Mouse (Mus musculus) layer of hippocampus, postnatal 10 days (tissue): ENCODE data around the gene Arhgap22. TPM values are rescaled to one million over a fixed set of nuclear protein-coding genes. Genes with fewer than 3 reads are reported as not detected.

ENCODE experiments used
- DNase-seq, 2 experiments: peaks; one replicate each; pipeline ENCODE4 v3.0.0; 2021; ENCODE audit warnings: low spot score in 2 of 2
- total RNA-seq, 2 experiments: library from RNA; stranded (reverse); gene quantifications; 2 replicates each; pipeline ENCODE4 v1.2.3; 2021

Gene Arhgap22
- total RNA-seq, 2 experiments from 2014 or later = 7.5 to 8.4 TPM

DNA sequence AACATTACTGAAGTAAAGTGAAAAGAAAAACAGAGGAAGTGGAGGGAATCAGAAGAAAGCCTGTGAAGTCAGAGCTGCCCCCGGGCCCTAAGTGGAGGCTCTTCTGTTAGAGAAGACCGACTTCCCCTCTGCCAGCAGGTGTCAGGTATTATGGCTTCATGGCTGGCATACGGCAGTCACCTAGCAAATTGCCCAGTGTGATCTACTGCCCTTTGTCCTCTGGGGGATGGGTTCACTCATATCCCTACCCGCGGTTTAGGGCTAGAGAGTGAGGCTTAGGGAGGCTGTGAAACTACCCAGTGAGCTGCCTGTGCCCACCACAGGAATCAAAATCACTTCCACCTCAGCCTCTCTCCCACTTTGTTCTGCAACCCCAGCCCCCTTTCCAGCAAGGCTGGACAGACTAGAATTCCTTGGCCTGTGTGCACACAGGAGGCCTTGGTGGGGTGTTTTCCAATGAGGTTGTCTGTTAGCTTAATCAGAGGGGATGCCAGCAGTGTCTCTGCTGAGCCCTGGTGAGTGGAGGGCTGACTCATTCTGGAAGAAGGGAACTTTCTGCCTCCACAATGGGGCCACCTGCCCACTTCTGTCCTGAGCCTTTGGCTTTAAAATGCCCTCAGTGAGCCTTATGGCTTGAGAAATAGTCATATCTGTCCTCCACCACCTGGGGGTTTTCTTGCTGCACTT, 1.4 kb upstream of the Arhgap22 start:
- no peak for DNase-seq

DNA sequence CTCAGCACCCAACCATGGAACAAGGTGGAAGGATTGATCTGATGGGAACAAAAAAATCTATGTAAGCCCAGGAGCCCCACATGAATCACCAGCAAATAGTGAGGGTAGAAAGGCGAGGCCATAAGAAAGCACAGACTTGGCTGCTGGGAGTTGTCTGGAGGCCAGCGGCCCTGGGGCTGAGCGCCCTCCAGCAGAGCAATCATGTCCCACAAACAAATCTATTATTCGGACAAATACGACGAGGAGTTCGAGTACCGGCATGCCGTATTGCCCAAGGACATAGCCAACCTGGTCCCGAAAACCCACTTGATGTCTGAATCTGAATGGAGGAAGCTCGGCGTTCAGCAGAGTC, 892 bp upstream of the Arhgap22 start:
- no peak for DNase-seq

DNA sequence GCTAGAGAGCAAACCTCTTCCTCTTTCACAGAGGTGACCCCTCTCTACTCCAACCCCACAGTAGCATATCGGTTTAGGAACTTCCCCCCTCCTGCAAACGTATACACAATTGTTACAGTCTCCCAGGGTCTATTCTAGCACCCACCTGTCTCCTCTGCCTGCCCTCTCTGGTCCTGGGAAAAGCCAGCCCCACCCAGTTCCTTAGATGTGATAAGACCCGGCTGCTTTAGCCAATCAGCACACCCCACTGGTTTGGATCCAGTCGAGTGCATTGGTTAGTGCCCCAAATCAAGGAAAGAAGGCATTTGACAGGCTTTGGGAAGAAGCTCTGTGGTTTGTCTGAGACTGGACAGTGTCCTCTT, 922 bp downstream of the Arhgap22 start:
- DNase-seq = no peak

DNA sequence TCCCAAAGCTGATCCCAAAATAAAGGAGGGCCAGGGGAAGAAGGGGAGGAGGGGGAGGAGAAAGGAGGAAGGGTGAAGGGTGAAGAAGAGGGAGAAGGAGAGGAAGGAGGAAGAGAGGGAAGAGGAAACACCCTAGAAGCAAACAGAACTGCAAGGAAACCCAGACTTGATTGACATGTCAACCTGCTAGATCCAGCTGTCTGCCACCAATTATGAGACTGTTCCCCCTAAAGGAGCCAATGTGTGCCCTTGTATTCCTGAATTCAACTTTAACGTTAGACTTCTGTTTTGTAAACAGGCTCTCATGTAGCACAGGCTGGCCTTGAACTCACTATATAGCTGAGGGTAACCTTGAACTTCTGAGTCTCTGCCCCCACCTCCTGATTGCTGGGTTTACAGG, 1.3 kb downstream of the Arhgap22 start:
- no peak for DNase-seq

DNA sequence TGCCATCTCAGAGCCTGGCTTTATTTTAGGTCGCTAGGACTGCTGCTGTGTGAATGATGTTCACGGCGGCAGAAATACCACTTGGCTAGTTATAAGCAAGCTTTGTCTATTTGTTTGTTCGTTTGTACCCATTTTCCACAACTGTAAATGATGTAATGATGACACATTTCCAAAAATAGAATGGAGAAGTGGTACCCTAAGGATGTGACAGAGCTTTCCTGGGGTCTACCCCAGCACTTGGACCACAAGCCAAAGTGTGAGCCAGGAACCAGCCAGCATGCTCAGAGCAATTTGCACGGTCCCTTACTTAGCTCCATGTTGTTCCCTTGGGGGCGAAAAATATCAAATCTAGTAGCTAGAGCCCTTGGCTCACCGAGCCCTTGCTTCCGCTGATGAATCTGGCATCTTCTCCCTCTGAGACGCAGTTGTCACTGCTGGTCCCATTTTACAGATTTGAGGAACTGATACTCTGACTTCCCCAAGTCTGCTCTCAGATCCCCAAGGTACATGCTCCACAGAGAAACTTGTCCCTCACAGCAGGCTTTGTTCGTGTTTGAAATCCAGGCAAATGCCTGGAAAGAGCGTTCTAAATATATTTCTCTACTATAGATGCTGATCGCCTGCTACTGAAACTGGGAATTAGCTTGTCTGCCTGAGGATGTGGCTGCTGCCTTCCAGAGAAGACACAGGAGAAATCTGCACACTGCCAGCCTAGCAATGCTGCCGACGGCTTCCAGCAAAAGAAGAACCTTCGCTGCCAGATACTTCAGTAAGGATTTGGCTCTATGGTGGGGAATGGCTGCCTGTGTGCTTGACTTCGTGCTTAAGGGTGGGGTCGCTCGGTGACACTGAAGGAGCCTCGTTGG, 2.8 kb downstream of the Arhgap22 start:
- DNase-seq = no peak

DNA sequence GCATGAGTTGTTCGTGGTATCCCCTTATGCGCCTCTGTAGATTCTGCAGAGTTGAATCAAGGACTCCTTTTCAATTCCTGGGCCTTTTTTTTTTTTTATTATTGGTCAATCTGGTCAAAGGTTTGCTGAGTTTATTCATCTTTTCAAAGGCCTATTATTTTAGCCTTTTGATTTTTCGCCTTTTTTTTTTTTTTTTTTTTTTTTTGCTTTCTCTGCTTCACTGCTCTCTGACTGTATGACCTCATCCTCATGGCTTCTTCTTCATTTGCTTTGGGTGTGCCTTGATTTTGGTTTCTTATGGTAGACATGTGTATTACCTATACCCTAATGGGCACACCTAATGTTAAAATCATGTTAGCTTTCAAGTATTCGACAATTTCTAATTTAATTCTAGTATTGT, 11.4 kb downstream of the Arhgap22 start:
- DNase-seq = no peak

DNA sequence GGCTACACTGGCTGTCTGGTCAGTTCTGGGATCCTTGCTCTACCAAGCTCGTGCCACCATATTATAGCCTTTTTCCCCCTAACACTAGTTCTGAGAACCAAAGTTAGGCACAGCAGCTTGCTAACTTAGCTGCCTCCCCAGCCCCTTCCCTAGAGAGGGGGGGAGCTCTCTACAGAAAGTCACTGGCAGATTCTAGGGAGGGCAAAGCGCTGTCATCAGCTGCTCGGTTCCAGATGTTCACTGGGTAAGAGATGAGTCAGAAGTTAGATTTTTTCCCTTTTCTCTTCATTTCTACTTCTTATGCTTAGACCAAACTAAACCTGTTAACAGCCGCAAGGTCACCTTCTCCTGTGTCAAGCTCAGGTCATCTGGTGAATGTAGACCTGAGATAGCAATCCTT, 16.8 kb downstream of the Arhgap22 start:
- DNase-seq = no peak

DNA sequence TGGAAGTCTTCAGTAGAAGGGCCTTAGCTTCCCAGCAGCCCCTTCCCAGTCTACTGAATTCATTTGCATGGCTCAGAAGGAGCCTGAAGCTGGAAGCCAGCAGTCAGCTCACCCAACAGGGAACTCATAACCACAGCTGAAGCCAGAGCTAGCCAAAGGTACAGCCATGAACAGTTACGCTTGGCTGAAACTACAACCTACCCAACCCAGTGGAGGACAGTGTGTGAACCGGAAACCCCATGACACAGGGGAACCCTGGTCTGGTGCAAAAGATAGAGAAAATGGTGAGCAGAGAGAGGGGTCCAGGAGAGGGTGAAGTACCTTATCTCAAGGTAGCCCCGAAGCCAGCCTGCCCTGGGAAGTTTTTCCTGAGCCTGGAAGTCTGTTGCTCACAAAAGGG, 17.5 kb downstream of the Arhgap22 start:
- no peak for DNase-seq

DNA sequence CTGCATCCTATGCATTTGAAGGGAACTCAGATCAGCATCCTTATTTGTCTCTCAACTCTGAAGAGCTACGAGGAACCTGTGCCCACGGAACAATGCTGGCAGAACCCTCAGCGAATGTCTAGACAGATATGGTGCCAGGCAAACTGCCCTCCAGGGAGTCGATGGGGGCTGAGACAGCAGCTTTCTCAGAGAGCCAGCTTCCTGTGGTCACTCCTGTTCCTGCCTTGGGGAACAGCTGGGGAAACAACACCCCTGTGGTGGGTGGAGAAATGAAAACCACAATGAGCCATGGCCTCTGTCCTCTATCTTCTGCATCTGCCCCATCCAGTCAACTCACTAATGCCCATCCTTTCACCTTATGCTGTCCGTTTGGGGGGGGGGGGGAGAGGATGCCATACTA, 18.2 kb downstream of the Arhgap22 start:
- DNase-seq = no peak

DNA sequence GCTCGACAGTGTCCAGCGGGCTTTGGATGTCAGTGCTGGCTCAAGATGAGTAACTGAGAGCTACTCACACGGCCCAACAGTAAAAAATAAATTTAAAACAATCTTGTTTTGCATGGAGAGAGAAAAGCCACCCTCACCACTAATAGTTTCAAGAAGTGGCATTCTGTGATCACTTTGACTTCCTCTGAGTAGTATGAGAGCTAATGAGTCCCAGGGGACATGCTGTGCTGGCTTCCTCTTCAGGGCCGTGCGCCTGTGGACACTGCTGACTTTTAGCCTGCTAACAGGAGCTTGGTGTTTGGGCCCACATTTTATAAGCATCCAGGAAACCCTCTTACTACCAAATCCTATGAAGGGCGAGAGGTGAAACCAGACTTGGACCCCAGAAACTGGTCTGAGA, 21.8 kb downstream of the Arhgap22 start:
- DNase-seq = no peak

DNA sequence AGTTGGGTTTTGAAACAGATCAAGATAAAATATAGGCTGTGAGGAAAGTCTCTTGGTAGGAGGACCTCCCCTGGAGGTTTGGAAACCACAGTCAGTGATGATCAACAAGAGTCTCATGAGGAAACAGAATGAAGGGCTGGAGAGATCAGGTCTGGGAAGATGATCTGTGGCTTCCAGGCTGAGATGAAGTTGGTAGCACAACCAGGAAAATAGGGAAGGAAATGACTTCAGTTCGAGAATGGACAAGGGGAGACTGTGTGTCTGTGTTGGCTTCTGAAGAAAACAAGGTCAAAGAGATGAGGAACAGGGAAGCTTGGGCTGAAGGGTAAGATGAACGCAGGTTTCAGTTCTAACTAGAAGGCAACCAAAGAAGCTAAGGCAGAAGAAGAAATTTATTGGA, 26.6 kb downstream of the Arhgap22 start:
- no peak for DNase-seq

DNA sequence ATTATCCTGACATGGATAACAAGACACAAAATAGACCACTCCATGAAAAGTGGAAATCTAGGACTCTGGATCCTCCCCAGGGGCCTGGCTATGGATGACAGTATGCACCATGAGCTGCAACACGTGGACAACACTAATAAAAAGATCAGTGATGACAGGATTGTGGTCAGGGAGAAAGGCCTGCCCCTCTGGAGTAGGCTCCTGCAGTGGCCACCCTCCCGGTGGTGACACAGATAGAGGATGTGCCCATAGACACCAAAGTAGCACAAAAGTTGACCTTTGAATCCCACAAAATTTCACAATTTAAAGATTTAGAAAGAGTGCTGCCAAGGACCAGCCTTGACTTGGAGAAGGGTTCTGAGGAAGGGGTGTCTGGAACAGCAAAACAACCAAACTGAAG, 29.4 kb downstream of the Arhgap22 start:
- DNase-seq = no peak

DNA sequence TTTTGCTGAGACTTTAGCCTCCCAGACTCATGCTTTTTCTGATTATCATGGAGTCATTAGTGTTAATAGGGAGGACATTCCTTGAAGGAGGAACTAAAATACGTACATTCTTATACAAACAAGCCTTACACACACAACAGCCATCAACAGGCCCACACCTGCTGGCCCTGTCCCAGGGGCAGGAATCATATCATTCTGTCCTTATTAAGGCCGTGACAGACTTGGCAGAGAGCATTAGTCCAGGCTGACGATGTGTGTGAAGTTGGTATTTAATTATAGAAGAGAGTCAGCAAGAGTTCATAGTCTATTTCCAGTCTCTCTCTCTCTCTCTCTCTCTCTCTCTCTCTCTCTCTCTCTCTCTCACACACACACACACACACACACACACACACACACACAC, 30.7 kb downstream of the Arhgap22 start:
- no peak for DNase-seq

DNA sequence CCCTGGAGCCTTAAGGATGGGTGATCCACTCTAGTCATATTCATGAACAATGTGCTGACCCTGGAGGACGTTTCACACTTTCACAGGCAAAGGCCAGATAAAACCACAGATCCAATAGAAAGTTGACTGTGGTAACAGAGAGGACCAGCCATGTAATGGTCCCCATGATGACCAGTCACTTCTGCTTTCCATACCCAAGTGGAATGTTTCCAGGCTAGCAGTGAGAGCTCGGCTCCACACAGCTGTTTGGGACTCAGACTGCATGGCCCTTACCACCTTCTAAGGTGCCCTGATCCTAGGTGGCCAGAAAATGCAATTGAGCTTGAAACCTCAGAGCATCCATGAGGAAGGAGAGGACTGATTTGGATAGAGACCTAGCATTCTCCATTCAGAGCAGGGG, 31.1 kb downstream of the Arhgap22 start:
- DNase-seq = no peak

DNA sequence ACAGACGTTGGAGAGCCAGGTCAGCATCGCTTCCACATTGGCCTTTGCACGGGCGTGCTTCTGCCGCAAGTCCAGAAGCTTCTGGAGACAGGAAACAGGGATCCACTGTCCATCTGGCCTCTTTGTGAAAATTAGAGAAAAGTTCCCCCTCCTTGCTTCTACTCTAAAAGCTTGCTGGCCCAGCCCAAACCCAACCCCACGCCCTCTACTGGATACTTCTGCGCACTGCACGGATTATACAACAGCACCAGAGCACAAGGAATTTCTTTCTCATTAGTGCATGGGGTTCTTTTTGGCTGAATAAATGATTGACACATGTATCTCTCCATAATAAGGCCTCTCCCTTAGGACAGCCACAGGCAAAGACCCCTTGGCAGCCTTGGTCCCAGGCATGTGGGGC, 32.6 kb downstream of the Arhgap22 start:
- peak; percentile 64 to 66 for DNase-seq

DNA sequence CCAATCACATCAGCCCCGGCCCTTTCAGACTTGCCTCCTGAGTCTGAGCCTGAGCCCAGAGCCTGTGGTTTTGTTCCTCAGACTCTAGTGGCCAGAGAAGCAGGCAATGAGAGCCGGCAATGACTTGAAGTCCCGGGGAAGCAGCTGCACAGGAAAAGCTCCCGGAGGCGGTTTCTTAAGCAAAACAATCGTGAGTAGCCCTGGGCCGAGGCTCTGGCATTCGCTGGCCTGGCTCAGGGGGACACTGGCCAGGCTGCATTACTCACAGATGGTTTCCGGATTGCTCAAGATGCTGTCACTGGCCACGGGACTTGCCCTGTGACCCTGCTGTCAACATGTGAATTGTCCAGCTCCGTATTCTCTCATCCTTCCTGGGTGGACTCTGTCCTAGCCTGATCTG, 33.8 kb downstream of the Arhgap22 start:
- peak; percentile 14 to 26 for DNase-seq

DNA sequence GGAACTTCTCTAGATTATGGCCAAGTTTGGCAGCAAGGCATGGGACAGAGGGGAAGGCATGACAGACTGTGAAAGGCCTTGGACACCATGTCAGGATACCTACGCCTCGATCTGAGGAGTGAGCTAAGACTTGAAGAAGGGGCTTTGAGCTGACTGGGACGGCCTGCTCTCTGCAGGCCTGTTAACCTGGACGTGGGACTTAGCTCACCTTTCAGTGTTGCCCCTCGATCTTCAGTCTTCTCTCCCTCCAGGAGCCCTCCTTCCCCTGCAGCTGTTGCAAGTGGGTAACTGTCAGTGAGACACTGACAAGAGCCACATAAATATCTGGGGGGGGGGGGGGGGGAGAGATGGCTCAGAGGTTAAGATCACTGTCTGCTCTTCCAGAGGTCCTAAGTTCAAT, 34.9 kb downstream of the Arhgap22 start:
- DNase-seq = no peak

DNA sequence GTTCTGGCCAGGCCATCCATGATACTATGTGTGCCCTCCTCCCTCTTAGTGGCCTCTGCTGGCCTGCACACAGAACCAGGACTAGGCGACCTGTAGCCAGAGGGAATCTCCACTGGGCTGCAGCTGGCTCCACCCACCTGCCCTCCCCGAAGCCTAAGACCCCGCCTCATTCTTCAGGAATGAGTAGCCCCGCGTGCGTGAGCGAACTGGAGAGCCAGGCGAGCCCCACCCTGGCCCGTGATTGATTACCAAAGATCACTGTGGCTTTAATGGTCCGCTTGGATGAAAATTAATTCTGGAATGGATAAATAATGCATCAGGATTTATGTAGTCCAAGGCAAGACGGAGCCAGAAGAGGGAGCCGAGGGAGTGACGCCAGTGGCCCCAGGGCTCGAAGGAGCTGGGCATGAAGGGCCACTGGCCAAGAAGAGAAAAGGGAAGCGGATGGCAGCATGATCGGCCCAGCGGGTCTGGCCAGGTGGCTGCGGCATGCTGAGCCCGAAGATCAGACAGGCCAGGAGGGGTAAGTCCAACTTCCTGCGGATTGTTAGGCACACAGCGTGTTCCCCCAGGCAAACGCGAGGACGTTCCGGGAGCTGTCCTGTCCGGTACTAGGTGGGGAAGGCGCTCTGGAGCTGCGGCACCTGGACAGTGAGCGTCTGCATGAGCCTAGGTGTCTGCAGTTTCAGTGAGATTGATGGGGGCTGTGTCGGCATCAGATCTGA, 36.6 kb downstream of the Arhgap22 start:
- peak in 1 of 2 experiments; percentile 20 for DNase-seq

DNA sequence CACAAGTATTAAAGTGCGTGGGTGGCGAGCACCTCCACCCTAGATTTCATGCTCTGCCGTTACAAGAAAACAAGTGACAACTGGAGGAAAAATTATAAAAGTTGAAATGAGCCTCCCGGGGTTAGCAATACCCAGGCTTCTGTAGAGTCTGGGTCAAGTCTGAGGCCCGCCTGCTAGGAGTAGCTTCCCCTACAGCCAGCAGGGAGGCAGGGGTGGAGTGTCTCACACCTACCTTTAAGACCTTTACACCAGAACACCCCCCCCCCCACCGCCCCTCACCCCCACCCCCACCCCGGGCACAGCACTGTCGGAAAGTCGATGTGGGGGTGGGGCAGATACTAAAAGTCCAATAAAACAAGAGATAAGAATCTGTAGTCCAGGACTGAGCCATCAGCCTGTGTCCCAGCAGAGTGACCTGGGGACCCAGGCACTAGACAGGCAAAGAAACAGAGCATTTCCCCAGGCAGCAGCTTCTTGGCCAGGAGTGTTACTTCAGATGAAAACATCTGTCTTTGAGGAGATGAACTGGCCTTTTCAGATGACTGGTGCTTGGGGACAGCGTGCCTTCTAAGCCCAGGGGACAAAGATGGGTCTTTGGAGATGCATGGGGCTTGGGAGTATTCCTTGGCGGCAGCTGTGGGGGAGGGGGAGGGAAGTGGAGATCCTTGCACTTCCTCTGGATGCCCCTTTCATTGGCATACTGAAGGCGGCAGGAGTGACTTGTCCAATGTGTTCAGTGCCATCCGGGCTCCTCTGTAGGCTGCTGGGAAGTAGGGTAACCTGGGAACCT, 37.3 kb downstream of the Arhgap22 start:
- no peak for DNase-seq

DNA sequence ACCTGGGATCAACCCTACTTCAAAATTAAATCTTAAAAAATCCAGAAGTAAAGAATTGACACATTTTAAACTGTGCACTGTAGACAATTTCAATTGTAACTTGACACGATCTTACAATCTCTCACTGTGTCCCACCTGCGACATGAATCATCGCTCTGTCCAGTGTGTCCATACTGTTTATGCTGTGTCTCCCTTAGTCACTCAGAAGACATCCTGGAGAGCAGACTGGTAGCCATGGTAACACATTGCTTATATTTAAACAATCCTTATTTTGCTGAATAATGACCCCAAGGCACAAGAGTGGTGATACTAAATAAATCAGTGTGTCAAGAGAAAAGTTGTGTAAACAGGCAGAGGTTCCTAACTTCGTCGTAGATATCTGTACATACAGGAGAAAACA, 44.4 kb downstream of the Arhgap22 start:
- DNase-seq = no peak

DNA sequence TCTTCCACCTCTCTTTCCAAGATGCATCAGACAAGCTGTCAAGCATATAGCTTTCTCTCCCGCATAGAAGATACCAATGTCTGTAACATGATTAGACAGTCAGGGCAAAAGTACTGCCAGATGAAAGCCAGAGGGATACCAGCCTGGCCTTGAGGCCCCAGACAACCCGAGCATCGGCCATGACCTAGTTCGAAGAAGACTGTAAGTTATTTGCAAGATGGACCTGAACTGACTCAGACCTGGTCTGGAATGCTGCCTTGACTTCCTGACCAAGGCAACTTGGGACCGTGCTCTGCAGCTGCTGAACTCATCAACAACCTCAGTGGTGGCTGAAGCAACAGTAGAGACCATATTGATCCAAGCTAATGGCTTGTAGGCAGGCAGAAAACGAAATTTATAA, 46.3 kb downstream of the Arhgap22 start:
- DNase-seq = no peak

DNA sequence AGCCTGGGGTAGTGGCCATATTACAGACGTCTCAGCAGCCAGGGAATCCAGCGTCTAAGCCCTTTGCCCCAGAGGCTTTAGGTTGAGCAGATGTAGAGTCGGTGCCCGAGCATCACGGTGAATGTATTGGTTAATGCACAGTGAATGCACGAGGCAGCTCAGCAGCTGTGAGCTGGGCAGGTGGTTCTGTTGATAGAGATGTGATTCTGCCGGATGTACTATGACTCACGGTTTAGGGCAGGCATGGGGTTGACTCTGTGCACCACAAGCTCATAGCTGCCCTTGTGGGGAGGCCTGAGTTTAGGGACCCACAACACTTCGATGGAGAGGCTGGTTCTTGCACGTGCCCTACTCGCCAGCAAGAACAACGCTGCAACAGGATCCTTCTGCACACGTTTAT, 51.0 kb downstream of the Arhgap22 start:
- no peak for DNase-seq
